Mouse (Mus musculus) small intestine, adult 2 months (tissue): ENCODE measurements at regions not wholly inside any gene's neighbourhood (a gene's known extent, or its start where the extent isn't known, plus 50 kb on each side); places are given as distances from the start of the nearest gene placed in this dataset.
A peak's percentile ranks its signal among the peaks of the same experiment; 100 is the strongest.

ENCODE experiments used
- H3K27ac ChIP-seq: fragments of 200-500 bp; 2 replicates; pipeline ENCODE4 v1.5.1; 2012; ENCODE audit warnings: low read depth, low read length, control low read depth, inconsistent platforms; ENCODE audit not compliant: insufficient read depth
- H3K27me3 ChIP-seq: fragments of 200-500 bp; 2 replicates; pipeline ENCODE4 v1.6.1; 2012; ENCODE audit warnings: mild to moderate bottlenecking, moderate library complexity, low read length, inconsistent platforms; ENCODE audit not compliant: control insufficient read depth, insufficient read depth
- H3K36me3 ChIP-seq: fragments of 200-500 bp; 2 replicates; pipeline ENCODE4 v1.6.1; 2012; ENCODE audit warnings: mild to moderate bottlenecking, low read length, control low read depth, inconsistent platforms; ENCODE audit not compliant: control insufficient read depth, insufficient read depth
- H3K4me1 ChIP-seq: fragments of 200-500 bp; 2 replicates; pipeline ENCODE4 v1.6.1; 2012; ENCODE audit warnings: low read length, inconsistent platforms, mixed read lengths; ENCODE audit not compliant: control insufficient read depth, insufficient read depth, insufficient read length
- H3K4me3 ChIP-seq: fragments of 200-500 bp; 2 replicates; pipeline ENCODE4 v1.5.1; 2012; ENCODE audit warnings: low read depth, mild to moderate bottlenecking, control low read depth, inconsistent platforms, low read length, moderate library complexity
- CTCF ChIP-seq: fragments of 200-500 bp; IDR thresholded peaks from 2 replicates; pipeline ENCODE4 v1.5.1; 2012; ENCODE audit warnings: low read depth, mild to moderate bottlenecking, control low read depth, inconsistent platforms, low read length, moderate library complexity, mixed read lengths; ENCODE audit not compliant: insufficient replicate concordance, insufficient read length; ENCODE audit errors: extremely low read depth
- POLR2A ChIP-seq: fragments of 200-500 bp; IDR thresholded peaks from 2 replicates; pipeline ENCODE4 v1.6.1; 2012; ENCODE audit warnings: low read depth, mild to moderate bottlenecking, control low read depth, inconsistent platforms, low read length, moderate library complexity
- WGBS: fragments of 180-500 bp; shearing (Covaris S2); methylation state at CpG from one replicate; pipeline ENCODE4 v1.1.7; 2018; 5-methylcytosine and 5-hydroxymethylcytosine counted together

- 76% methylated on average over 7 of the region's 7 CpGs for WGBS
- Histone ChIP-seq H3K27ac (no peak overlapping the region), H3K4me3 (no peak overlapping the region), H3K27me3 (no peaks in the 10 kb centered on the region), H3K36me3 (no peaks in the 10 kb centered on the region), H3K4me1 (no peaks in the 10 kb centered on the region; the same call in 1 of the 2 replicates)
- TF ChIP-seq CTCF, result no peak
- no peak for TF ChIP-seq POLR2A
Observed at GRCm38 (mm10) chr11:31770881-31771280, 99.2 kb upstream of the Bod1 start.

- Histone ChIP-seq H3K27me3 (no peaks in the 10 kb centered on the region), H3K4me3 (no peak overlapping the region), H3K27ac (no peak overlapping the region), H3K36me3 (no peaks in the 10 kb centered on the region), H3K4me1 (no peaks in the 10 kb centered on the region; the same call in 1 of the 2 replicates)
- 91% methylated on average over 6 of the region's 6 CpGs for WGBS
- TF ChIP-seq POLR2A, result no peak
- TF ChIP-seq CTCF, result no peak
Observed at GRCm38 (mm10) chr11:31771491-31772439, 100.1 kb upstream of the Bod1 start.

GRCm38 (mm10) chr11:31777531-31777930 is 94.5 kb upstream of the Cpeb4 start:
- no peak overlapping the region for H3K27ac ChIP-seq
- H3K36me3 ChIP-seq, result no peaks in the 10 kb centered on the region
- TF ChIP-seq CTCF (no peak), POLR2A (no peak)
- H3K4me1 ChIP-seq, result peaks cover 16% of the 10 kb centered on the region; the same call in 1 of the 2 replicates
- no peak overlapping the region for H3K4me3 ChIP-seq
- WGBS, result 69% methylated on average over 8 of the region's 8 CpGs
- H3K27me3 ChIP-seq, result no peaks in the 10 kb centered on the region

GRCm38 (mm10) chr11:31778766-31779165 is 93.2 kb upstream of the Cpeb4 start:
- WGBS, result 34% methylated on average over 4 of the region's 4 CpGs
- peak overlapping the region; percentile 44 for H3K27ac ChIP-seq

GRCm38 (mm10) chr11:31779267-31779666 is 92.7 kb upstream of the Cpeb4 start:
- 26% methylated on average over 2 of the region's 2 CpGs for WGBS
- Histone ChIP-seq H3K27me3 (no peaks in the 10 kb centered on the region), H3K36me3 (no peaks in the 10 kb centered on the region), H3K27ac (peak overlapping the region; percentile 44), H3K4me3 (no peak overlapping the region), H3K4me1 (peaks cover 16% of the 10 kb centered on the region; the same call in 1 of the 2 replicates)
- no peak for TF ChIP-seq CTCF
- no peak for TF ChIP-seq POLR2A

More at GRCm38 (mm10) chr11:31778766-31779165, 93.2 kb upstream of the Cpeb4 start:
- Histone ChIP-seq H3K27me3 (no peaks in the 10 kb centered on the region), H3K36me3 (no peaks in the 10 kb centered on the region), H3K4me1 (peaks cover 16% of the 10 kb centered on the region; the same call in 1 of the 2 replicates), H3K4me3 (no peak overlapping the region)
- TF ChIP-seq POLR2A (no peak), CTCF (no peak)

GRCm38 (mm10) chr11:31780969-31781368 is 91.0 kb upstream of the Cpeb4 start:
- TF ChIP-seq CTCF (no peak), POLR2A (no peak)
- no peaks in the 10 kb centered on the region for H3K36me3 ChIP-seq
- peaks cover 16% of the 10 kb centered on the region; the same call in 1 of the 2 replicates for H3K4me1 ChIP-seq
- H3K4me3 ChIP-seq, result no peak overlapping the region
- no peaks in the 10 kb centered on the region for H3K27me3 ChIP-seq
- H3K27ac ChIP-seq, result no peak overlapping the region
- whole genome bisulfite sequencing, result 58% methylated on average over 6 of the region's 6 CpGs

- TF ChIP-seq POLR2A (no peak), CTCF (no peak)
- peaks cover 16% of the 10 kb centered on the region; the same call in 1 of the 2 replicates for H3K4me1 ChIP-seq
- H3K27me3 ChIP-seq, result no peaks in the 10 kb centered on the region
- no peaks in the 10 kb centered on the region for H3K36me3 ChIP-seq
- no peak overlapping the region for H3K4me3 ChIP-seq
- WGBS, result 38% methylated on average over 6 of the region's 6 CpGs
- H3K27ac ChIP-seq, result no peak overlapping the region
Observed at GRCm38 (mm10) chr11:31781605-31782004, 90.4 kb upstream of the Cpeb4 start.
